Comparison of ENCODE assay signal across 19 mouse cellular contexts in genomic region chr7:82972214-82973006, GRCm38 (mm10).
DNase-seq lines count a peak whose midpoint lies in the region; ATAC-seq lines count a peak whose summit lies in the region.
"Had no signal": no experiment of that assay in that cellular context is flagged by ENCODE, and none has a peak within 500 bp of the region (broad histone marks: within the 10 kb centered on the region; RNA-seq: fewer than 3 reads in every experiment).

No protein-coding gene starts in this region.

- no peak overlapping the region for H3K9ac ChIP-seq in forebrain, embryonic 15.5 days (replicated peaks)
- H3K9ac ChIP-seq: midbrain, embryonic 13.5 days; neural tube, embryonic 13.5 days had no signal

- 49% methylated on average over 12 of the region's 12 CpGs for WGBS in forebrain, embryonic 15.5 days
- WGBS in forebrain, embryonic 10.5 days, result 81% methylated on average over 12 of the region's 12 CpGs

- H3K4me1 ChIP-seq in forebrain, embryonic 15.5 days, result peaks cover 11% of the 10 kb centered on the region; the same call in 1 of the 2 replicates
- H3K4me1 ChIP-seq in forebrain, embryonic 10.5 days, result no peaks in the 10 kb centered on the region
- H3K4me1 ChIP-seq: midbrain, embryonic 13.5 days; neural tube, embryonic 13.5 days had no signal

- H3K9me3 ChIP-seq in forebrain, embryonic 15.5 days, result no peaks in the 10 kb centered on the region
- H3K9me3 ChIP-seq in forebrain, embryonic 10.5 days, result no peaks in the 10 kb centered on the region
- H3K9me3 ChIP-seq: neural tube, embryonic 13.5 days had no signal

- no peak overlapping the region for H3K4me2 ChIP-seq in forebrain, embryonic 15.5 days (replicated peaks)
- H3K4me2 ChIP-seq: liver, embryonic 11.5 days; midbrain, embryonic 13.5 days; neural tube, embryonic 13.5 days had no signal

- H3K27me3 ChIP-seq in forebrain, embryonic 15.5 days, result no peaks in the 10 kb centered on the region
- no peaks in the 10 kb centered on the region for H3K27me3 ChIP-seq in forebrain, embryonic 10.5 days (ENCODE audit: poor library complexity, severe bottlenecking)
- H3K27me3 ChIP-seq: midbrain, embryonic 13.5 days; neural tube, embryonic 13.5 days had no signal

- H3K27ac ChIP-seq in forebrain, embryonic 15.5 days (replicated peaks), result 0 out of 2 replicates have a peak overlapping the region, but pooled peaks have one; percentile 11
- H3K27ac ChIP-seq in forebrain, embryonic 10.5 days, result no peak overlapping the region
- H3K27ac ChIP-seq: midbrain, embryonic 13.5 days; neural tube, embryonic 13.5 days had no signal

- no peaks in the 10 kb centered on the region for H3K36me3 ChIP-seq in forebrain, embryonic 15.5 days
- H3K36me3 ChIP-seq in forebrain, embryonic 10.5 days (replicated peaks), result no peaks in the 10 kb centered on the region
- H3K36me3 ChIP-seq: midbrain, embryonic 13.5 days; neural tube, embryonic 13.5 days had no signal

- no peak overlapping the region for H3K4me3 ChIP-seq in forebrain, embryonic 15.5 days
- no peak overlapping the region for H3K4me3 ChIP-seq in forebrain, embryonic 10.5 days
- H3K4me3 ChIP-seq: midbrain, embryonic 13.5 days; neural tube, embryonic 13.5 days had no signal

- no peak for ATAC-seq in forebrain, embryonic 15.5 days (replicated peaks)
- ATAC-seq: intestine, embryonic 16.5 days; lung, postnatal 0 days; midbrain, embryonic 13.5 days had no signal

- DNase-seq in forebrain, embryonic 10.5 days (ENCODE audit: extremely low spot score, low spot score), result no peak
- DNase-seq in 3T3-L1 (ENCODE audit: low read depth, low spot score), result peak; percentile 71
- DNase-seq in brain, embryonic 18.5 days (ENCODE audit: low read depth, low spot score), result peak; percentile 18
- peak; percentile 49 for DNase-seq in forelimb bud, embryonic 11.5 days (ENCODE audit: low read depth, low spot score)
- no peak for DNase-seq in cerebellum, postnatal 14 days
- no peak for DNase-seq in urinary bladder, adult 18-20 months (ENCODE audit: low spot score in 2 of 2)
- DNase-seq in layer of hippocampus, adult 8-10 months (ENCODE audit: low spot score in 2 of 2), result no peak
- DNase-seq: cerebellum, postnatal 25 days; heart, adult 11 months; heart, postnatal 4 days; kidney, postnatal 36 days; layer of hippocampus, postnatal 36 days; thymus, adult 2 months had no signal

Comparison
In these comparisons a context has a peak if more than half of its experiments do, and no peak if none do; other contexts are left out.
1. DNase-seq: peak in 3T3-L1 (single experiment), brain, embryonic 18.5 days (single experiment) and forelimb bud, embryonic 11.5 days (single experiment); none in forebrain, embryonic 10.5 days (single experiment), cerebellum, postnatal 14 days (0 of 2), urinary bladder, adult 18-20 months (0 of 2) and layer of hippocampus, adult 8-10 months (0 of 2).